Comparison of ENCODE assay signal across 7 mouse cellular contexts in genomic region chr17:23740598-23741021, GRCm38 (mm10). TPM values are rescaled to one million over a fixed set of nuclear protein-coding genes. Genes with fewer than 3 reads are reported as not detected.
A peak's percentile ranks its signal among the peaks of the same experiment; 100 is the strongest.
DNase-seq lines count a peak whose midpoint lies in the region; ATAC-seq lines count a peak whose summit lies in the region.

Paqr4 (minus strand) TSS chr17:23740867.

- peaks cover 82% of the 10 kb centered on the region for H3K27me3 ChIP-seq in heart, embryonic 12.5 days (replicated peaks)

- H3K4me3 ChIP-seq in heart, embryonic 12.5 days, result peak within 1 kb of the TSS; percentile 66

- 7% methylated on average over 13 of the region's 13 CpGs for WGBS in heart, embryonic 12.5 days

- peak; percentile 44 to 63 for DNase-seq in spleen, postnatal 36 days (ENCODE audit: low spot score in 2 of 2)
- no peak for DNase-seq in spleen, adult 18-20 months
- no peak for DNase-seq in left cerebral cortex, adult 8-10 months (ENCODE audit: low spot score in 2 of 2)
- no peak for DNase-seq in retina, postnatal 1 day

- H3K4me1 ChIP-seq in heart, embryonic 12.5 days (replicated peaks), result peaks cover 47% of the 10 kb centered on the region

- H3K36me3 ChIP-seq in heart, embryonic 12.5 days, result peaks cover 14% of the 10 kb centered on the region

- H3K27ac ChIP-seq in heart, embryonic 12.5 days (ENCODE audit: poor library complexity, severe bottlenecking), result no peak within 1 kb of the TSS

- H3K9me3 ChIP-seq in heart, embryonic 12.5 days (replicated peaks), result no peaks in the 10 kb centered on the region

- ATAC-seq in common myeloid progenitor, adult 5-6 weeks (replicated peaks; ENCODE audit: low read depth, poor library complexity, severe bottlenecking), result peak; percentile 45
- ATAC-seq in heart, embryonic 12.5 days (ENCODE audit: insufficient number of reproducible peaks, low FRiP score), result peak; percentile 12
- peak; percentile 57 for ATAC-seq in megakaryocyte-erythroid progenitor cell, adult 5-6 weeks (replicated peaks; ENCODE audit: low FRiP score, low TSS enrichment, poor library complexity, severe bottlenecking)

- H3K9ac ChIP-seq in heart, embryonic 12.5 days, result peak within 1 kb of the TSS; percentile 81

- H3K4me2 ChIP-seq in heart, embryonic 12.5 days, result peak within 1 kb of the TSS; percentile 98

RNA-seq across cellular contexts. Expression of gene Paqr4, which starts in this region (rescaled TPM):
- total RNA-seq in common myeloid progenitor, adult 5-6 weeks (2017), result 4.4 and 5.3 TPM in 2 replicates
- 10.3 and 11.2 TPM in 2 replicates for polyA plus RNA-seq in heart, embryonic 12.5 days (2016; fragmentation: Nextera tagmentation; extraction: Ambion mirVana)
- total RNA-seq in left cerebral cortex, adult 8-10 months (2022), result 10 to 100 TPM; 60.6 to 69.2 (median 62.3) TPM
- total RNA-seq in megakaryocyte-erythroid progenitor cell, adult 5-6 weeks (2014; fragmentation: Nextera tagmentation), result 7.2 and 13.3 TPM in 2 replicates
- total RNA-seq in megakaryocyte-erythroid progenitor cell, adult 5-6 weeks (2017), result 6.2 and 11.6 TPM in 2 replicates

Comparison
In these comparisons a context has a peak if more than half of its experiments do, and no peak if none do; other contexts are left out.
1. DNase-seq: peak in spleen, postnatal 36 days (2 of 2); none in spleen, adult 18-20 months (0 of 2), left cerebral cortex, adult 8-10 months (0 of 2) and retina, postnatal 1 day (single experiment).
2. Peak in every context shown above with its lines, with median percentiles within 50 percentile points of each other: ATAC-seq.